Mouse (Mus musculus) testis, adult 2 months (tissue): ENCODE measurements around the gene Aff1.

ENCODE experiments used
- CTCF ChIP-seq: fragments of 200-500 bp; IDR thresholded peaks from 2 replicates; pipeline ENCODE4 v1.5.1; 2012; ENCODE audit warnings: low read depth, mild to moderate bottlenecking, inconsistent platforms, low read length, moderate library complexity; ENCODE audit not compliant: control insufficient read depth, insufficient read depth, insufficient replicate concordance
- POLR2A ChIP-seq: fragments of 200-500 bp; IDR thresholded peaks from 2 replicates; pipeline ENCODE4 v1.6.1; 2012; ENCODE audit warnings: low read depth, mild to moderate bottlenecking, inconsistent platforms, low read length, moderate library complexity; ENCODE audit not compliant: control insufficient read depth

DNA sequence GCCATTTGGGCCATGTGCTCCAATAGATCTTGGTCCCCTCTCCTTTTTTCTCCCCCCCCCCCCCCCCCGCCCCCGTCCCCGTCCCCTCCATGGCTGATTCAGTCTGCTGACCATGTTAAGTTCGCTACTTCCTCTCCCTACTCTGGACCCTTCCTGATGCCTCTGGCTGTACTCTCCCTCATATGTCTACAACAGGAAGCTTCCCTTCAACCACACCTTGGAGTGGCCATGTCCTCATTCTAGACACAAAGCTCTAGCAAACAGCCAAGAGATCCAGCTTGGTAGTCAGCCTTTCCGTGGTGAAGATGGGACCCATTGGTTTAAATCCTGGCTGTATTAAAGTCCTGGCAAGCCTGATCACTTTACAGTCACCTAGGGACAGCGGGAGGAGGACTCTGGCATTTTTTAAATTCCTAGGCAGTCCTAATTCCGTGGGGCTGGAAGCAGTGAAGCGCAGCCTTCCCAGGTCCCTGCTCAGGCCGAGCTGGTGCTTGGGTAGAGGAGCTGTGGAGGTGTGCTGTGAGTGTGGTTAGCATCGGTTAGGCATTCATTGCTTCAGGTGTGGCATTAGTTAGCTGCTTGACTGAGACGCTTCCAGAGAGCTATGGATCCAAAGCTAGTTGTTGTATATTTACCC lies 144.1 kb downstream of the Aff1 start:
- no peak for TF ChIP-seq CTCF
- TF ChIP-seq POLR2A: no peak
